Mouse (Mus musculus) lung, postnatal 0 days (tissue): ENCODE results near the gene Map4k1.

Experiments
- CTCF ChIP-seq: IDR thresholded peaks from 2 replicates; pipeline ENCODE4 v1.5.1; 2016; ENCODE audit warnings: antibody characterized with exemption, mild to moderate bottlenecking
- EP300 ChIP-seq: IDR thresholded peaks from 2 replicates; pipeline ENCODE4 v1.6.1; 2016; ENCODE audit warnings: antibody characterized with exemption, mild to moderate bottlenecking, control low read depth

DNA sequence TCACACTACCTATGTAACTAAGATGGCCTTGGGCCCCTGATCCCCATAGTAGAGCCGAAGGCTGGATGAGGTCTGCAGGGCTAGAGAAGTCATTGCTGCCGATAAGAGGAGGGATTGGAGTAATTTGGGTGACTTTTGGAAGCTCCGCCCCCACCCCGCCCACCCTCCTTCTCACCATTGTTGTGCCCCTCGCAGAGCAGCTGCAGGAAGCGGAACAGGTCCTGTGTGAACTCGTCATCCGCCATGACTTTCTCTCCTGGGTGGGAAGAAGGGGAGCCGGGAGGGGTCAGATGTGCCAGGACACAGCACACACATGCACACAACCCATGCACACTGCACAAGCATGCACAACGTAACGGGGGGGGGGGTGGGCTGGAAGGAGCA is 61.8 kb downstream of the Map4k1 start:
- no peak for TF ChIP-seq CTCF
- no peak for TF ChIP-seq EP300
